In genomic region chr4:111403243-111403642, GRCm38 (mm10) we compare ENCODE assay signal across 16 mouse cellular contexts. TPM values are rescaled to one million over a fixed set of nuclear protein-coding genes. Genes with fewer than 3 reads are reported as not detected.
"Had no signal": no experiment of that assay in that cellular context is flagged by ENCODE, and none has a peak within 500 bp of the region (broad histone marks: within the 10 kb centered on the region; RNA-seq: fewer than 3 reads in every experiment).

No protein-coding gene starts in this region.

- H3K4me1 ChIP-seq: limb, embryonic 13.5 days; liver, embryonic 15.5 days; midbrain, embryonic 10.5 days; neural tube, embryonic 15.5 days had no signal

- H3K9ac ChIP-seq: limb, embryonic 13.5 days; liver, embryonic 15.5 days; neural tube, embryonic 15.5 days had no signal

- H3K27me3 ChIP-seq: limb, embryonic 13.5 days; liver, embryonic 15.5 days; neural tube, embryonic 15.5 days had no signal

- DNase-seq: kidney, adult 18-20 months; kidney, postnatal 10 days; kidney, postnatal 4 days; lung, adult 2 months; lung, postnatal 4 days; midbrain, embryonic 14.5 days; right cerebral cortex, postnatal 14 days; thymus, adult 18-20 months; thymus, postnatal 25 days had no signal

- H3K4me3 ChIP-seq: limb, embryonic 13.5 days; liver, embryonic 15.5 days; midbrain, embryonic 10.5 days; myocyte; neural tube, embryonic 15.5 days had no signal

- H3K27ac ChIP-seq: limb, embryonic 13.5 days; liver, embryonic 15.5 days; midbrain, embryonic 10.5 days; neural tube, embryonic 15.5 days had no signal

- ATAC-seq: lung, postnatal 0 days had no signal

- H3K4me2 ChIP-seq: limb, embryonic 13.5 days; liver, embryonic 11.5 days; liver, embryonic 15.5 days; neural tube, embryonic 15.5 days had no signal

- H3K36me3 ChIP-seq: limb, embryonic 13.5 days; liver, embryonic 15.5 days; midbrain, embryonic 10.5 days; neural tube, embryonic 15.5 days had no signal

- H3K9me3 ChIP-seq: limb, embryonic 13.5 days; liver, embryonic 15.5 days; midbrain, embryonic 10.5 days; neural tube, embryonic 15.5 days had no signal

RNA-seq across cellular contexts. Expression of gene Bend5, which starts 11.6 kb away (rescaled TPM):
- polyA plus RNA-seq: myocyte had no signal
